Mouse (Mus musculus): ENCODE results near the gene Mynn.
"Not testable (repeated sequence)": the region's sequence is repeated elsewhere in the genome, so short reads cannot be mapped to it uniquely, and the experiment has no call there.

Mynn gene

DNA sequence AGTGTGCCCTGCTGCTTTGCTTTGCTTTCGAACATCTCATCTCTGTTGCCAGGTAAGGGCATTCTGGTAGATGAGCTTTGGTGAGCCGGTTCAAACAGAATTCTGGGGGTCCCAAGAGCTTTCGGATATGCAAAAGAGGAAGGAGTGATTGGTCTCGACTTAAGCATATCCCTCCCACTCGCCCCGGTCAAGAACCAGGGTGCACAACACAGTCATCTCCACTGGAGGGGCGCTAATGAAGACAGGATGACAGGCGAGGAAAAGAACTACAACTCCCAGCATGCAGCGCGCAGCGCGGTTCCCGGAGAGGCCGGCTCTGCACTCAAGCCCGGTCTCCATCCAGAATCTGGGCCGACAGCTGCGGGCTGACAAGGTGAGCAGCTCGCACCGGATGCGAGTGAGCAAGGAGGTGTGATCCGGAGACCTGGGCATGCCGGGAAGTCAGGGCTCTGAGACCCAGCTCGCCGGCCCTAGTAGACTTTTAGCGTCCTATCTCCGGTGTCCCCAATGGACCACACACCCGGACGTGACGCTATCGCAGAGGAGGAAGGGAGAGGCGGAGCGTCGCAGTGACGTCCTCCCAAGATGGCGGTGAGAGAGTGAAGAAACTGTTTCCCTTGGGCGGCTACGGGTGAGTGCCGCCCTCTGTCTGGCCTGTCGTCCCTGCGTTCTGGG, at the start of gene Mynn:
TSS of gene Mynn (plus strand) at position 1 of the 675 bp plus-strand sequence.
- DNase-seq: peak; percentile 97

DNA sequence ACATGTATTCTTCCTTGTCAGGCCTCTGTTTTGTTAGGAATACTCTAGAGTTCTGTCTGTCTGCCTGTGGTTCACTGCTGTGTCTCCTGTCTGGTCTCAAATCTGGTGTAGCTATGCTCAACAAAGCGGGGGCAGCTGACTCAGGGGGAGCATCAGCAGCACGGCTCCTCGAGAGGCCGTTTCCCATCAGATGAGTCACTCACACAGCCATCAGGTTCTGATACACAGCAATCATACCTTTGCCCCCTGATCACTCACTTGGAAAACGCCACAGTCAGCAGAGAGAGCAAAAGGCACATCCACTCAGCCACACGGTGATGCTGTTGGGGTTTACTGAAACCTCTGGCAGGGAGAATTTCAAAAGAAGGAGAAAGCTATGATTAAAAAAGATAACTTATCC, 48.1 kb upstream of the Mynn start:
- DNase-seq: no peak

- DNase-seq: peak; percentile 17
Observed at GRCm38 (mm10) chr3:30560677-30561314, 41.1 kb upstream of the Mynn start.

DNA sequence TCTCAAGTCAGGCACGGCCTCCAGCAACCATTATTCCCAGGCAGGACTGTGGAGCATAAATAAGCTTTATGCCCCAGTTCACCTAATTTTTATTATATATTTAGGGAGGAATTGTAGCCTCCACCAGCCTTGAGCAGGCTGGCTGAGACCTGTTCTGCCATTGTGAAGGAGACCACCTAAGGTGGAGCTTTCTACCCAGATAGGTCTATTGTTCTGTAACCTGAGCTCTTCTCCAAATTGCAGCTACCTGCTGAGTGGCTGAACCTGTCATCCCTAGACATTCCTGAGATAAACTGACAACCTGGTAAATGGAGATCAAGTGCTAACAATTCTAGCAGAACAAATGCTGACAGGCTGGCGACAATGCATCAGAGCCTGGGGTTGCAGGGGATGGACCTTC, 35.5 kb upstream of the Mynn start:
- not testable (repeated sequence) for DNase-seq

- no peak for DNase-seq
Observed at GRCm38 (mm10) chr3:30573549-30573948, 28.3 kb upstream of the Mynn start.

DNA sequence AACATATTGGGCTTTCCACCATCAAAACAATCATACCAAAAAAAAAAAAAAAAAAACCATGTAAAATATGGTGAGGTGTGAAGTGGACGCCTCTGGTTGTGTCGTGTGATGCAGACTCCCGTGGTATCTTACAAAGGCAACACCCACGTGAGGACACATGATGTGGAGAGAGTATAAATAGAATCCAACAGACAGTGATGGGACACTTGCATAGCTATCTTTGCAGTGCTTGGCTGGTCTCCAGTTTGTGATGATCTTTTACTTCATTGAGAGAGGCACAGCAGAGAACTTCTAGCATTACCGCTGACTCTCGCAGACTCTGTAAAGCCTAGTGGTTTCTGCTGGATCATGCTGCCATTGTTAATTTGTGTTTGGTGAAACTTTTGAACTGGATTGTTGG, 13.0 kb upstream of the Mynn start:
- no peak for DNase-seq

DNA sequence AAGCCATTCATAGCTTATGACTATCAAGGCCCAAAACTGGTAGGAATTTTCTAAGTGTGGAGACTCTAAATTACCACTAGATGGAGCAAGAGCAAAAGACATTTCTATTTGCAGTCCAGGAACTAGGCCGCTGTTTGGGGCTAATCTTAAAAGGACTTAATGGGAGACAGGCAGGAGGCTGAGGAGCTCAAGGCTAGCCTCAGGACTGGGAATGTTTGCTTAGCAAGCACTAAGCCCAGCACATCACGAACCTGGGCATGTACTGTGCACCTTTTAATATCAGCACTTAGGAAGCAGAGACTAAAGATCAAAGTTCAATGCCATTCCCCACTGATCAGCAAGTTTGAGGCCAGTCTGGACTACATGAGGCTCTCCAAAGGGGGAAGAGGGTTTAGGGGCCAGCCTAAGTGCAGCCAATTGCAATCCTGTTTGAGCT, 9.4 kb upstream of the Mynn start:
- DNase-seq: no peak

- peak; percentile 26 for DNase-seq
Observed at GRCm38 (mm10) chr3:30593719-30594485, 8.0 kb upstream of the Mynn start.

GRCm38 (mm10) chr3:30595111-30595832, 6.6 kb upstream of the Mynn start:
- peak; percentile 25 for DNase-seq

DNA sequence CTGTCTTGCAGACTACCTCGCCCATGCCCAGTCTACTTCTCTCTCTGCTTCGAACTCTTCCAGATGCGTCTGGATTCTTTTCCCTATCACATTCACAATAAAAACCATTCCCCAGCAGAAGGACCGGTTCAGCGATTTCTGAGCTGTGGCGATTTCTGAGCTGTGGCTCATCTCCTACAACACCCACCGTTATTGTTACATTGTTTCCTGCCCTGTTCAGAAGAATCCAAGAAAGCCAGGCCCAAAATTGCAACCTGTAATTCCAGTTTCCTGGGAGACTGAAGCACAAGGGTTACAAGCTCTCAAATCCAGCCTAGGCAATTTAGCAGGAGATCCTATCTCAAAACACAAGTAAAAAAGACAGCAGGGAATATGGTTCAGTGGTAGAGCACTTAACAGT, 4.6 kb upstream of the Mynn start:
- no peak for DNase-seq

DNA sequence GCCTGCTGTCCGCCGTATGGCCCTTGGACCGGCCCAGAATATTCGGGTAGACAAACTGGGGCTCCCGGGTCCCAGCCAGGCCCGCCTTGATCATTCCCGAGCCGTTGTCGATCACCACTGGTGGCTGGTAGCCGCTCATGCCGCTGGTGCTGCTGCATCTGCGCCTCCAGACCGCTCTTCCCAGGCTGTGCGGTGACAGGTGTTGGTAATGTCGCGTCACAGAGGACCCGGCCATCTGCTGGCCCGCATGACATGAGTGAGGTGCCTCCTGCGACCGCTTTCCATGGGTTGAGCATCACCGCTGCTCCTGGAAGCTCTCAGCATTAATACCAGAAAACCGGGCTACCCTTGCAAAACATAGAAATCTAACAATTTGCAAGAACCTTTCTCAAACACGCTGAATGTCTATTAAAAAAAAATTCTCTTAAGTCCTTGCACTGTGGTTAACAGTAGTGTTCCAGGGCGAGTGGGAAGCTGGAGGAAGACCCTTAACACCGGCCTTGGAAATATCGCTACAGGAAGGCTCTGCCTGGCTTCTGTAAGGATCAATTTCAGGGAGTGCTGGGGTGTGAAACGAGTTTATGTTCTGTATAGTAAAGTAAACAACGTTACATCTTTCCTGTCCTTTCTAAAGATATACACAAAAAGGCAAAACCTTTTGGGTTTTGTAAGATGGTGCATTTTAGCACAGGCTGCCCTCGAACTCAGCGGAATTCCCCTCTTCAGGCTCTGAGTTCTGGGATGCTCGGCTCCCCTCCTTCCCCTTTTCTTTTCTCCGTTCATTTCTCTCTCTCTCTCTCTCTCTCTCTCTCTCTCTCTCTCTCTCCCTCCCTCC, 1.9 kb upstream of the Mynn start, which contains the start of gene Actrt3:
TSS of gene Actrt3 (minus strand) at position 229 of the 835 bp plus-strand sequence.
- peak; percentile 62 for DNase-seq

DNA sequence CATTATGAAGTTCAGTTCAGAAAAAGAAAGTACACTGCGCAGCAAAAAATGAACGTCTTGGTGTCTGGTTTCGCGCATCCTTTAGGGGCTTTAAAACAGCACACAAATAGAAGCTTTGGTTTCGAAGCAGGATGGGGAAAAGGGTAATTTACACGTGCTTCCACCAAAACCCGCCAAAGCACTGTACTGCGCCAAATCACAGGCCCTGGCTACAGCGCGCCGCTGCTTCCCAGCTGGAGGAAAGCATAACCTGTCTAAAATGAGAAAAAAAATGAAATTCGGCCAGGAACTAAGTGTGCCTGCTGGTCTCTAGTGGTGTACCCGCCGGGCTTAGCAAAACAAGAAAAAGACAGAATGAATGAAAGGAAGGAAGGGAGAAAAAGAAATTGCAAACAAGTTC, 1.1 kb upstream of the Mynn start:
- DNase-seq: peak; percentile 42

DNA sequence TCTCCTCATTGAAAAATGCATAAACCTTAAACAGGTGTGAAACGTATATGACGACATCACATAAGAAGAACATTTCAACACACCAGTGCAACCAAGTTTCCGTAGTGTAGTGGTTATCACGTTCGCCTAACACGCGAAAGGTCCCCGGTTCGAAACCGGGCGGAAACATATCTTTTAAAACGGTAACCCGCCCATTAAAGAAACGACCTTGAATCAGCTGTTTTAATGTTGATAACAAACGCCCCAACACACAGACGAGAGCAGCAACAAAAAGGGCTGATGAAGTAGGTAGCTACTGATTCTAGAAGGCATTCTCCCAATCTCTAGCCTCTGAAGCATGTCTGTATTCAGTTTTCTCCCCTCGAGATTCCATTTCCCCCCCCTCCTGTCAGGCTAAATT, 690 bp upstream of the Mynn start:
- peak; percentile 91 for DNase-seq

DNA sequence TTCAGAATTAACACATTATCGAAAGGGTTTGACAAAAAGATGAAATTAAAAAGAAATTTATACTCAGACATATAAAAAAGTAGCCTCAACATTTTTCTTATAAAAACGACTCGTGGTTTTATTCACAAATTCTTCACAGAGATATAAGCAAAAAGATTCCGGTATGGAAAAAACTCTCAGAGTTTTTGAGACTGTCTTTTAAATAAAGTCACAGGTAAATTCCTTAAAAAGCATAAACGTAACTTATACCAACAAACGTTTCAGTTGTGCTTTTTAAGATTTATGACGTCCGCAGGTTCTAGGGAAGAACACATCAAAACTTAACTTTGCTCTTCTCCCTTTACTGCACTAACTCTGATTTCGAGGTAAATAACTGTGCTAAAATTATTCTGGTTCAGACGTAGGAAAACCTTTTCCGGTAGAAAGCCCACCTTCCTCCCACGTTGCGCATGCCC, 228 bp upstream of the Mynn start:
- DNase-seq: no peak

GRCm38 (mm10) chr3:30602740-30603098, 854 bp downstream of the Mynn start:
- DNase-seq: peak; percentile 78

DNA sequence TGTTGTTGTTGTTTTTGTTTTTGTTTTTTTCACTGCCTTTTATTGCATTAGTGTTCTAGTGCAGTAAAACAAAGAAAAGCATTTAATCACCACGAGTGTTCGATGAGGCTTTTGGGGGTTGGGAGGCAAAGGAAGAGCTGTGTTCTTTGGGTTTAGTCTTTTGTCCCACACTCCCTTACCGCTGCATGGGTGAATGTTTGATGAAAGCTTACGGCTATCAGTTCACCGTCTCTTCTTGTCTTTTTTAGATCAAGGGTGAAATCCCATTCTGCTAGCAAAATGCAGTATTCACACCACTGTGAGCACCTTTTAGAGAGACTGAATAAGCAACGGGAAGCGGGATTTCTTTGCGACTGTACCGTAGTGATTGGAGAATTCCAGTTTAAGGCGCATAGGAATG, 1.4 kb downstream of the Mynn start:
- DNase-seq: no peak

DNA sequence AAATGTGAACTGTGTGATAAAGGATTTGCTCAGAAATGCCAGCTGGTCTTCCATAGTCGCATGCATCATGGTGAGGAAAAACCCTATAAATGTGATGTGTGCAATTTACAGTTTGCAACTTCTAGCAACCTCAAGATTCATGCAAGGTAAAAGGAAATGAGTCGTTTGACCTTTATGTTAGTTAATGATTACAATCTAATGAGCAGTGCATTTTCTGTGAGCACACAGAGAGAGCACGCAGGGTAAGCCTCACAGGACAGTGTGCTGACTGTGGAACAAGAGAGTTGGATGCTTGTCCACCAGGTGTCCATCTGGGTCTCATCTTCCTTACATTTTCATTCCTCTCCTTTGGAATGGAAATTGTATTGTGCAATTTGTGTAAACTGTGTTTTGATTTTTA, 7.1 kb downstream of the Mynn start:
- no peak for DNase-seq

DNA sequence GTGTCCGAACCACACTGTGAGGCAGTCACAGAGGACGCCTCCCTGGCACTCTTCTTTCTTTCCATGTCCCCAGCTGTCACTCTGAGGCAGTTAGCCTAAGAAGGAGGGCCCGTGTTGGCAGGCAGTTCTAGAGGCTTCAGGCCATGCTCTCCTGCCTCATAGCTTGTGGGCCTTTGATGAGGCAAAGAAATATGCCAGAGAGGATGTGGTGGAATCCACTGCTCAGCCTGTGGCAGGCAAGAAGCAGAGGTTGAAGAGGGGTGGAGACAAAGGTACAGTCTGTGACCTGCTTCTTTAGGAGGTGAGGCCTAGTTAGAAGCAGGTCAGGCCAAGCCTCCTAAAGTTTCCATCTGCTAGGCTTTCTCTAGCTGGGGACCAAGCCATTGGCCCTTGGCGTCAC, 9.1 kb downstream of the Mynn start:
- peak; percentile 45 for DNase-seq

GRCm38 (mm10) chr3:30620132-30620531, 18.3 kb downstream of the Mynn start:
- DNase-seq: no peak

- no peak for DNase-seq
Observed at GRCm38 (mm10) chr3:30633681-30634080, 31.8 kb downstream of the Mynn start.

- DNase-seq: peak; percentile 10
Observed at GRCm38 (mm10) chr3:30635629-30636028, 33.8 kb downstream of the Mynn start.

- DNase-seq: no peak
Observed at GRCm38 (mm10) chr3:30644207-30644606, 42.3 kb downstream of the Mynn start, which contains the start of gene Lrriq4. Gene Lrriq4, plus strand, starts transcription at chr3:30644507.

Data from thymus, postnatal 14 days (tissue).